Mouse (Mus musculus): ENCODE results near the gene 1700014D04Rik. TPM values are rescaled to one million over a fixed set of nuclear protein-coding genes. Genes with fewer than 3 reads are reported as not detected.
"Not testable (repeated sequence)": the region's sequence is repeated elsewhere in the genome, so short reads cannot be mapped to it uniquely, and the experiment has no call there.

Gene 1700014D04Rik
- polyA plus RNA-seq, 1 experiment from 2014 or later: not detected

- 0 out of 2 replicates have a peak overlapping the region, but pooled peaks have one; percentile 25 for H3K9ac ChIP-seq (ENCODE audit: low read depth, low read length)
These were observed 18.0 kb downstream of the 1700014D04Rik start for GRCm38 (mm10) chr13:59728378-59729093.

GRCm38 (mm10) chr13:59726139-59726867, 20.2 kb downstream of the 1700014D04Rik start:
- Histone ChIP-seq H3K27me3 (ENCODE audit: control insufficient read depth, insufficient read depth, low read depth, low read length) (peaks cover 14% of the 10 kb centered on the region; the same call in 1 of the 2 replicates), H3K36me3 (ENCODE audit: control insufficient read depth, insufficient read depth) (no peaks in the 10 kb centered on the region), H3K4me3 (ENCODE audit: low read depth, low read length) (no peak overlapping the region), H3K9ac (ENCODE audit: low read depth, low read length) (no peak overlapping the region), H3K4me1 (ENCODE audit: control insufficient read depth, low read depth, low read length) (peaks cover 14% of the 10 kb centered on the region), H3K4me2 (ENCODE audit: low read depth, low read length) (peak overlapping the region; percentile 13), H3K9me3 (replicated peaks; ENCODE audit: control insufficient read depth, low read length) (no peaks in the 10 kb centered on the region), H3K27ac (ENCODE audit: low read length) (no peak overlapping the region)
- 34% methylated on average over 29 of the region's 29 CpGs for WGBS (ENCODE audit: insufficient replicate concordance)
- ATAC-seq (ENCODE audit: low read depth): no peak

More at GRCm38 (mm10) chr13:59728378-59729093, 18.0 kb downstream of the 1700014D04Rik start:
- Histone ChIP-seq H3K4me1 (ENCODE audit: control insufficient read depth, low read depth, low read length) (peaks cover 15% of the 10 kb centered on the region), H3K4me2 (ENCODE audit: low read depth, low read length) (no peak overlapping the region), H3K27me3 (ENCODE audit: control insufficient read depth, insufficient read depth, low read depth, low read length) (peaks cover 14% of the 10 kb centered on the region; the same call in 1 of the 2 replicates), H3K4me3 (ENCODE audit: low read depth, low read length) (no peak overlapping the region), H3K27ac (ENCODE audit: low read length) (no peak overlapping the region), H3K36me3 (ENCODE audit: control insufficient read depth, insufficient read depth) (no peaks in the 10 kb centered on the region), H3K9me3 (replicated peaks; ENCODE audit: control insufficient read depth, low read length) (no peaks in the 10 kb centered on the region)
- peak; percentile 83 for ATAC-seq (ENCODE audit: low read depth)
- WGBS (ENCODE audit: insufficient replicate concordance): 17% methylated on average over 7 of the region's 7 CpGs

GRCm38 (mm10) chr13:59722089-59722488, 24.5 kb downstream of the 1700014D04Rik start:
- not testable (repeated sequence) for H3K4me3 ChIP-seq (ENCODE audit: low read depth, low read length); H3K36me3 ChIP-seq (ENCODE audit: control insufficient read depth, insufficient read depth); H3K9ac ChIP-seq (ENCODE audit: low read depth, low read length); H3K27ac ChIP-seq (ENCODE audit: low read length); H3K4me2 ChIP-seq (ENCODE audit: low read depth, low read length); H3K9me3 ChIP-seq (replicated peaks; ENCODE audit: control insufficient read depth, low read length)
- WGBS (ENCODE audit: insufficient replicate concordance): 42% methylated on average over 1 of the region's 1 CpGs
- peaks cover 12% of the 10 kb centered on the region; the same call in 1 of the 2 replicates for H3K27me3 ChIP-seq (ENCODE audit: control insufficient read depth, insufficient read depth, low read depth, low read length)
- peak; percentile 39; the same call in 1 of the 2 replicates for ATAC-seq (ENCODE audit: low read depth)
- H3K4me1 ChIP-seq (ENCODE audit: control insufficient read depth, low read depth, low read length): peaks cover 12% of the 10 kb centered on the region

GRCm38 (mm10) chr13:59719475-59719874, 27.1 kb downstream of the 1700014D04Rik start:
- Histone ChIP-seq H3K9me3 (replicated peaks; ENCODE audit: control insufficient read depth, low read length) (no peaks in the 10 kb centered on the region), H3K4me3 (ENCODE audit: low read depth, low read length) (no peak overlapping the region), H3K27ac (ENCODE audit: low read length) (no peak overlapping the region), H3K27me3 (ENCODE audit: control insufficient read depth, insufficient read depth, low read depth, low read length) (no peaks in the 10 kb centered on the region), H3K36me3 (ENCODE audit: control insufficient read depth, insufficient read depth) (no peaks in the 10 kb centered on the region), H3K4me2 (ENCODE audit: low read depth, low read length) (no peak overlapping the region), H3K9ac (ENCODE audit: low read depth, low read length) (no peak overlapping the region), H3K4me1 (ENCODE audit: control insufficient read depth, low read depth, low read length) (peaks cover 12% of the 10 kb centered on the region)
- peak; percentile 69 for ATAC-seq (ENCODE audit: low read depth)
- WGBS (ENCODE audit: insufficient replicate concordance): 69% methylated on average over 1 of the region's 1 CpGs

- H3K4me1 ChIP-seq (ENCODE audit: control insufficient read depth, low read depth, low read length): peaks cover 12% of the 10 kb centered on the region
- H3K4me2 ChIP-seq (ENCODE audit: low read depth, low read length); H3K27ac ChIP-seq (ENCODE audit: low read length): not testable (repeated sequence)
These were observed 27.6 kb downstream of the 1700014D04Rik start for GRCm38 (mm10) chr13:59718857-59719440.

GRCm38 (mm10) chr13:59713710-59714109, 32.8 kb downstream of the 1700014D04Rik start:
- Histone ChIP-seq H3K27me3 (ENCODE audit: control insufficient read depth, insufficient read depth, low read depth, low read length) (no peaks in the 10 kb centered on the region), H3K4me3 (ENCODE audit: low read depth, low read length) (no peak overlapping the region)
- WGBS (ENCODE audit: insufficient replicate concordance): 40% methylated on average over 3 of the region's 3 CpGs

More at GRCm38 (mm10) chr13:59718857-59719440, 27.6 kb downstream of the 1700014D04Rik start:
- not testable (repeated sequence) for H3K27me3 ChIP-seq (ENCODE audit: control insufficient read depth, insufficient read depth, low read depth, low read length); H3K36me3 ChIP-seq (ENCODE audit: control insufficient read depth, insufficient read depth); H3K9me3 ChIP-seq (replicated peaks; ENCODE audit: control insufficient read depth, low read length); H3K9ac ChIP-seq (ENCODE audit: low read depth, low read length); H3K4me3 ChIP-seq (ENCODE audit: low read depth, low read length)
- peak; percentile 48; the same call in 1 of the 2 replicates for ATAC-seq (ENCODE audit: low read depth)
- 15% methylated on average over 6 of the region's 6 CpGs for WGBS (ENCODE audit: insufficient replicate concordance)

GRCm38 (mm10) chr13:59711984-59712383, 34.6 kb downstream of the 1700014D04Rik start, which contains the start of gene Spata31d1b:
Gene Spata31d1b, plus strand, starts transcription at chr13:59712284.
- H3K27ac ChIP-seq (ENCODE audit: low read length); H3K9ac ChIP-seq (ENCODE audit: low read depth, low read length); H3K4me1 ChIP-seq (ENCODE audit: control insufficient read depth, low read depth, low read length); ATAC-seq (ENCODE audit: low read depth); H3K4me2 ChIP-seq (ENCODE audit: low read depth, low read length); H3K4me3 ChIP-seq (ENCODE audit: low read depth, low read length); H3K27me3 ChIP-seq (ENCODE audit: control insufficient read depth, insufficient read depth, low read depth, low read length); H3K9me3 ChIP-seq (replicated peaks; ENCODE audit: control insufficient read depth, low read length); H3K36me3 ChIP-seq (ENCODE audit: control insufficient read depth, insufficient read depth): not testable (repeated sequence)
- WGBS (ENCODE audit: insufficient replicate concordance): 50% methylated on average over 3 of the region's 3 CpGs

More at GRCm38 (mm10) chr13:59713710-59714109, 32.8 kb downstream of the 1700014D04Rik start:
- Histone ChIP-seq H3K36me3 (ENCODE audit: control insufficient read depth, insufficient read depth) (no peaks in the 10 kb centered on the region), H3K27ac (ENCODE audit: low read length) (no peak overlapping the region), H3K4me1 (ENCODE audit: control insufficient read depth, low read depth, low read length) (no peaks in the 10 kb centered on the region), H3K4me2 (ENCODE audit: low read depth, low read length) (no peak overlapping the region), H3K9me3 (replicated peaks; ENCODE audit: control insufficient read depth, low read length) (no peaks in the 10 kb centered on the region), H3K9ac (ENCODE audit: low read depth, low read length) (no peak overlapping the region)
- no peak for ATAC-seq (ENCODE audit: low read depth)

GRCm38 (mm10) chr13:59710230-59710629, 36.3 kb downstream of the 1700014D04Rik start, which contains the start of gene Spata31d1a:
Gene Spata31d1a, minus strand, starts transcription at chr13:59710330.
- H3K9ac ChIP-seq (ENCODE audit: low read depth, low read length): no peak within 1 kb of the TSS
- H3K9me3 ChIP-seq (replicated peaks; ENCODE audit: control insufficient read depth, low read length): no peaks in the 10 kb centered on the region
- ATAC-seq (ENCODE audit: low read depth): no peak
- H3K4me2 ChIP-seq (ENCODE audit: low read depth, low read length): no peak within 1 kb of the TSS
- no peak within 1 kb of the TSS for H3K27ac ChIP-seq (ENCODE audit: low read length)
- H3K27me3 ChIP-seq (ENCODE audit: control insufficient read depth, insufficient read depth, low read depth, low read length): no peaks in the 10 kb centered on the region
- no peaks in the 10 kb centered on the region for H3K4me1 ChIP-seq (ENCODE audit: control insufficient read depth, low read depth, low read length)
- WGBS (ENCODE audit: insufficient replicate concordance): 80% methylated on average over 15 of the region's 15 CpGs
- no peaks in the 10 kb centered on the region for H3K36me3 ChIP-seq (ENCODE audit: control insufficient read depth, insufficient read depth)
- no peak within 1 kb of the TSS for H3K4me3 ChIP-seq (ENCODE audit: low read depth, low read length)
